Mouse (Mus musculus) small intestine, adult 2 months (tissue): ENCODE data around the gene Gm45140. TPM values are rescaled to one million over a fixed set of nuclear protein-coding genes. Genes with fewer than 3 reads are reported as not detected.
A peak's percentile ranks its signal among the peaks of the same experiment; 100 is the strongest.

Source experiments
- H3K27ac ChIP-seq: fragments of 200-500 bp; 2 replicates; pipeline ENCODE4 v1.5.1; 2012; ENCODE audit warnings: low read depth, low read length, control low read depth, inconsistent platforms; ENCODE audit not compliant: insufficient read depth
- H3K27me3 ChIP-seq: fragments of 200-500 bp; 2 replicates; pipeline ENCODE4 v1.6.1; 2012; ENCODE audit warnings: mild to moderate bottlenecking, moderate library complexity, low read length, inconsistent platforms; ENCODE audit not compliant: control insufficient read depth, insufficient read depth
- H3K36me3 ChIP-seq: fragments of 200-500 bp; 2 replicates; pipeline ENCODE4 v1.6.1; 2012; ENCODE audit warnings: mild to moderate bottlenecking, low read length, control low read depth, inconsistent platforms; ENCODE audit not compliant: control insufficient read depth, insufficient read depth
- H3K4me1 ChIP-seq: fragments of 200-500 bp; 2 replicates; pipeline ENCODE4 v1.6.1; 2012; ENCODE audit warnings: low read length, inconsistent platforms, mixed read lengths; ENCODE audit not compliant: control insufficient read depth, insufficient read depth, insufficient read length
- H3K4me3 ChIP-seq: fragments of 200-500 bp; 2 replicates; pipeline ENCODE4 v1.5.1; 2012; ENCODE audit warnings: low read depth, mild to moderate bottlenecking, control low read depth, inconsistent platforms, low read length, moderate library complexity
- CTCF ChIP-seq: fragments of 200-500 bp; IDR thresholded peaks from 2 replicates; pipeline ENCODE4 v1.5.1; 2012; ENCODE audit warnings: low read depth, mild to moderate bottlenecking, control low read depth, inconsistent platforms, low read length, moderate library complexity, mixed read lengths; ENCODE audit not compliant: insufficient replicate concordance, insufficient read length; ENCODE audit errors: extremely low read depth
- POLR2A ChIP-seq: fragments of 200-500 bp; IDR thresholded peaks from 2 replicates; pipeline ENCODE4 v1.6.1; 2012; ENCODE audit warnings: low read depth, mild to moderate bottlenecking, control low read depth, inconsistent platforms, low read length, moderate library complexity
- WGBS: fragments of 180-500 bp; shearing (Covaris S2); methylation state at CpG from one replicate; pipeline ENCODE4 v1.1.7; 2018; 5-methylcytosine and 5-hydroxymethylcytosine counted together
- polyA plus RNA-seq: library from polyadenylated mRNA; depleted of rRNA; stranded (reverse); fragments of >200 nt; gene quantifications from 2 replicates; pipeline ENCODE4 v1.2.3, GENCODE M21; 2012

Gene Gm45140
- polyA plus RNA-seq, 1 experiment, result 0.34 TPM

DNA sequence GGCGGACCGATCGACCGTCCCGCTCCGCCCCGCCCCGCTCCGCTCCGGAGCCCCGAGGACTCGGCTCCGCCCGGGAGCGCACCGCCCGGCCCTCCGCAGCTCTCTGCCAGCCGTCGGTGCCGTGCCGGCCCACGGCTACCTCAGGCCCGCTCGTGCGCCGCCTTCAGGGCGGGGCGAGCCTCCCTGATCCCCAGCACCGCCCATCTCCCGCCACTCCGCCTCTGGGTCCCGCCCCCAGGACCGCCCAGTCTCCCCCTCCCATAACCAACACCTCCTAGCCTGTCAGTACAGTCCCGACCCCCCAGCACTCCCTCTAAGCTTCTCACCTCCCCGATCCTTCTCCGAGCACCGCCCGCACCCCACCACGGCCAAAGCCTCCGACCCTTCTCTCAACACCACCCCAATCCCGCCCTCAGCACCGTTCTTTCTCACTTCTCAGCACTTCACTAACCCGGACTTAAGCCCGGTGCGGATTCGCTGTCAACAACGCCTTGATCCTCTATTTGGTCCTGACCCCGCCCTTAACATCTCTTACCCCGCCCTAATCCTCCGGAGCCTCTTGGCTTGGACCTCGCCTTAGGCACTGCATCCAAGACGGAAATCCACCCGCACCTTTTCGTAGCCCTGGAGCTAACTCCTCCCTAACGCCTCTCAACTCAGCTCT is 23.8 kb downstream of the Gm45140 start, which contains the start of gene Rab43:
Gene Rab43, minus strand, starts transcription at position 490 of the 664 bp plus-strand sequence.
- H3K27me3 ChIP-seq, result no peaks in the 10 kb centered on the region
- H3K4me1 ChIP-seq, result peaks cover 14% of the 10 kb centered on the region
- TF ChIP-seq POLR2A (peak; percentile 99), CTCF (no peak)
- H3K27ac ChIP-seq, result peak within 1 kb of the TSS; percentile 91
- no peaks in the 10 kb centered on the region; the same call in 1 of the 2 replicates for H3K36me3 ChIP-seq
- WGBS, result under 1% methylated on average over 56 of the region's 56 CpGs
- peak within 1 kb of the TSS; percentile 82 for H3K4me3 ChIP-seq

DNA sequence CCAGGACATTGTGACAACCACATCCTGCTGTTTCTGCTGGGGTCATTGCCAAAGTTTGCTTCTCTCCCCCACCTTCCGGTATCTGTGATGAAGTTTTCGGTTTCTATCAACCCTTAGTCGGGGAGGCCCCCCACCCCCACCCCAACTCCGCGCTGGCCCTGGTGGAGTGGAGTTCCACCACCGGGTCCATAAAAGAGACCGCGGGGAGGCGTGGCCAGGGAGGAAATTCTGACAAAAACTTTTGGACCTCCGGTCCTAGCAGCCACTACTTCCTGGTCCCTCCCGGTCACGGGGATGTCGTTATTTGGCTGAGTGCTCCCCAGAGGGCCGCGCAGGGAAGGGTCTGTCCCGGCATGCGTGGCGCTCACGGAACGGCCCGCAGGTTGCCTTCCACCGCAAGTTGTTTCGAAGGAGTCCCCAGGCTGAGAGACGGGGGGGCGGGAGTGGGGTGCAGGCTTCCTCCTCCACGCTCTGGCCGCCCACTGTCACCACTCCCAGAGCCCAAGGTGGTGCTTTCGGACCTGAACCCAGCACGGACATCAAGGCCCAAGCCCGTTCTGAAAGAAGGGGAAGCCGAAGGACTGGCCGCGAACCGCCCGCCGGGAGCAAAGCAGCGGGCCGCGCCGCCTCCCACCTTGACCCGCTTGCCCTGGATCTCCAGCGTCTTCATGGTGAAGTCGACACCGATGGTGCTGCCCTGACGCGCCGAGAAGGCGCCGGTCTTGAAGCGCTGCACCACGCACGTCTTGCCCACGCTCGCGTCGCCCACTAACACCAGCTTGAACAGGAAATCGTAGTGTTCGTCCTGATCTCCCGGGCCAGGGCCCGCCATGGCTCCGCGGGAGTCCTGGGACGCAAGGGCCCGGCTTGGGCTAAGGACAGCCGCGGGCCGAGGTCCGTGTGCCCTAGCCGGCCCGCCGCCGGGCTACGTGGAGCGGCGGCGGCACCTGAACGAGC is 24.6 kb downstream of the Gm45140 start:
- Histone ChIP-seq H3K4me3 (peak overlapping the region; percentile 82), H3K27me3 (no peaks in the 10 kb centered on the region), H3K36me3 (no peaks in the 10 kb centered on the region; the same call in 1 of the 2 replicates), H3K4me1 (peaks cover 17% of the 10 kb centered on the region), H3K27ac (peak overlapping the region; percentile 91)
- under 1% methylated on average over 77 of the region's 77 CpGs for WGBS
- peak; percentile 26; the same call in 1 of the 2 replicates for TF ChIP-seq POLR2A
- TF ChIP-seq CTCF, result no peak

DNA sequence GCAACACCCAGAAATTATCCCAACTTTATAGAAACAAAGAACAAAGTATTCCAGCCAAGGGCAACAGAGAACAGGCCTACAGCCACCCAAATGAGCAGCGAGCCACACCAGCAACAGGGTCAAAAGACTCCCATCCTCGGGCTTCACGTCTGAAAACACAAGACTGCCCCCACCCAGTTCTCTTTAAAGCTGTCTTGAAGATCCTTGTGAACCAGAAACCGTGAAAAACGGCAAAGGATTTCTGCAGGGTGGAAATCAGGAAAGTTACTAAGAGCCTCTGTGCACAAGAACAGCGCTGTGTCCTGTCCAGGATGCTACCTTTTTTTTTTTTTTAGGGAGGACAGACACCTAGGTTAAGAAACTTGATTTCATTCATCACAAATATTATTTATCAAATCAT is 25.3 kb downstream of the Gm45140 start:
- peak overlapping the region; percentile 91 for H3K27ac ChIP-seq
- peaks cover 2% of the 10 kb centered on the region for H3K36me3 ChIP-seq
- TF ChIP-seq POLR2A (no peak), CTCF (no peak)
- WGBS, result 3% methylated on average over 6 of the region's 6 CpGs
- H3K4me3 ChIP-seq, result peak overlapping the region; percentile 82
- H3K27me3 ChIP-seq, result no peaks in the 10 kb centered on the region
- H3K4me1 ChIP-seq, result peaks cover 22% of the 10 kb centered on the region

DNA sequence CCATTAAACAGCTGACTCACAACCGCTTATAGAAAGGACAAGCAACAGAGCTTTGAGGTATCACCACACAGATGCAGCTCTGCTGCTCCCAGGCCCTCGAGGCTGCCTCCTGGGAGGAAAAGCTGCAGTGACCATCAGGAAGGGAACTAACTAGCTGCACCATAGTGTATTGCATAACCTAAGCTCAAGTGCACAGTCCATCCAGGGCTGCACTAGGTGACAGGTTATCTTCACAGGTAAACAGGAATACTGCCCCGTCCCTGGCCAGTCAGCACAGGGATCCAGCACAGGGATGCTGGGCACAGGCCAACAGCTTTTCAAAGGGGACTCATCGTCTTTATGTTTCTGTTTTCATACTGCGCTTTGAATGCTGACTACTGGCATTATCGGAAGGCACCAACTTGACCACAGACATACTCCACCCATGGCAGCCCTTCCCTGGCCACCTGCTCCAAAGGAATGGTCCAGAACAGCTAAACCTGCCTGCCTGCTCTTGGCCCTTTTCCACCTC is 25.9 kb downstream of the Gm45140 start:
- no peaks in the 10 kb centered on the region for H3K27me3 ChIP-seq
- TF ChIP-seq CTCF (peak; percentile 3; the same call in 1 of the 2 replicates), POLR2A (no peak)
- H3K36me3 ChIP-seq, result peaks cover 5% of the 10 kb centered on the region
- H3K27ac ChIP-seq, result peak overlapping the region; percentile 91
- peaks cover 22% of the 10 kb centered on the region for H3K4me1 ChIP-seq
- 15% methylated on average over 6 of the region's 6 CpGs for WGBS
- H3K4me3 ChIP-seq, result peak overlapping the region; percentile 82

DNA sequence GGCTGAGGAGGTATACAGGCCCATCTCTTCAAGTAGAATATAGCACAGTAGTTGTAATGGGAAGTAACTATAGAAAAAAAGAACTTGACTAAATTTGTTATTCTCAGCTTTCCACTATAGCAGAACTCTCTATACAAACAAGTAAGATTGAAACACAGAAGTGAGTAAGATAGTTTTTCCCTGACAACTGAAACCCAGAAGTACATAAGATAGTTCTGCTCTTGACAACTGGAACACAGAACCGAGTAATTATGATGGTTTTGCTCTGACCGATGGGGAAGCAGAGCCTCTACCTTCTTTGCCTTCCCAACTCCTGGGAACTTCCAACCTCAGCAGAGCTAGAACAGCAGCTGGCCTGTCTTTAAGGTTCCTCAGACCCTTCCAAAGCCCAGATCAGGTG is 26.5 kb downstream of the Gm45140 start:
- no peaks in the 10 kb centered on the region for H3K27me3 ChIP-seq
- WGBS, result 13% methylated on average over 2 of the region's 2 CpGs
- TF ChIP-seq CTCF, result peak; percentile 7; the same call in 1 of the 2 replicates
- TF ChIP-seq POLR2A, result no peak
- H3K36me3 ChIP-seq, result peaks cover 10% of the 10 kb centered on the region
- H3K4me3 ChIP-seq, result peak overlapping the region; percentile 82
- H3K27ac ChIP-seq, result peak overlapping the region; percentile 91
- H3K4me1 ChIP-seq, result peaks cover 22% of the 10 kb centered on the region

DNA sequence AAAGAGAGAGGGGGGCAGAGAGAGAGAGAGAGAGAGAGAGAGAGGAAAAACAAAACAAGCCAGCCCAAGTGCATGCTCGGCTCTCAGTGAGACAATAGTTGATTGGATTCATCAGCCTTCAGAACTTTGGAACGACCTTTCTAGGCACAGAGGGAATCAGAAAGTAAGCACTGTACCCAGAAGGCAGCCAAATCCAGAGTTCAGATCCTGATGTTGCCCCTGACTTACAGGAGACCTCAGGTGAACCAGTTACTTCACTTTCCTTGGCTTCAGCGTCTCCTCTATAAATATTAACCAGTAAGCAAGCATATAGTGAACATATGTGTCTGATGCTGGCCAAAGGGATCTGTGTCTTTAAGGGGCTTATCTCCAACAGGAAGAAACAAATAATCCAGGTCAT is 27.1 kb downstream of the Gm45140 start:
- H3K4me3 ChIP-seq, result peak overlapping the region; percentile 12; the same call in 1 of the 2 replicates
- TF ChIP-seq CTCF (no peak), POLR2A (no peak)
- peak overlapping the region; percentile 92 for H3K27ac ChIP-seq
- no peaks in the 10 kb centered on the region for H3K27me3 ChIP-seq
- peaks cover 22% of the 10 kb centered on the region for H3K4me1 ChIP-seq
- H3K36me3 ChIP-seq, result peaks cover 13% of the 10 kb centered on the region
- 18% methylated on average over 3 of the region's 3 CpGs for WGBS
